Mouse (Mus musculus) midbrain, embryonic 13.5 days (tissue): ENCODE measurements around the gene H2-T3. TPM values are rescaled to one million over a fixed set of nuclear protein-coding genes. Genes with fewer than 3 reads are reported as not detected.
"Not testable (repeated sequence)": the region's sequence is repeated elsewhere in the genome, so short reads cannot be mapped to it uniquely, and the experiment has no call there.

Experiments used
- ATAC-seq: fragments of 200-750 bp; cut with Nextera tagmentation; 2 replicates; pipeline ENCODE4 v1.8.0; 2017; ENCODE audit warnings: mild to moderate bottlenecking, moderate TSS enrichment, moderate library complexity
- H3K27ac ChIP-seq: fragments of 300-500 bp; sonication (generic); 2 replicates; pipeline ENCODE4 v1.5.1; 2015; ENCODE audit warnings: inconsistent platforms, mild to moderate bottlenecking, moderate library complexity
- H3K27me3 ChIP-seq: fragments of 300-500 bp; sonication (generic); 2 replicates; pipeline ENCODE4 v1.6.1; 2015; ENCODE audit warnings: mild to moderate bottlenecking, inconsistent platforms
- H3K36me3 ChIP-seq: fragments of 300-500 bp; sonication (generic); 2 replicates; pipeline ENCODE4 v1.6.1; 2015; ENCODE audit warnings: mild to moderate bottlenecking, inconsistent platforms
- H3K4me1 ChIP-seq: fragments of 300-500 bp; sonication (generic); replicated peaks from 2 replicates; pipeline ENCODE4 v1.6.1; 2015; ENCODE audit warnings: inconsistent platforms
- H3K4me2 ChIP-seq: fragments of 300-500 bp; sonication (generic); replicated peaks from 2 replicates; pipeline ENCODE4 v1.6.1; 2015; ENCODE audit warnings: moderate library complexity, mild to moderate bottlenecking, inconsistent platforms
- H3K4me3 ChIP-seq: fragments of 300-500 bp; sonication (generic); replicated peaks from 2 replicates; pipeline ENCODE4 v1.5.1; 2015; ENCODE audit warnings: mild to moderate bottlenecking, inconsistent platforms
- H3K9ac ChIP-seq: fragments of 300-500 bp; sonication (generic); replicated peaks from 2 replicates; pipeline ENCODE4 v1.6.1; 2015; ENCODE audit warnings: mild to moderate bottlenecking, inconsistent platforms
- H3K9me3 ChIP-seq: fragments of 300-500 bp; sonication (generic); 2 replicates; pipeline ENCODE4 v1.6.1; 2016; ENCODE audit warnings: mild to moderate bottlenecking, inconsistent platforms
- WGBS: fragments of 180-500 bp; shearing (Covaris S2); methylation state at CpG from one replicate; pipeline ENCODE4 v1.1.7; 2015; 5-methylcytosine and 5-hydroxymethylcytosine counted together
- polyA plus RNA-seq: library from polyadenylated mRNA; unstranded; fragments of >200 nt; fragmentation: Nextera tagmentation; extraction: Ambion mirVana; gene quantifications from 2 replicates; pipeline ENCODE4 v1.2.1, GENCODE M21; 2015

The H2-T3 gene
- polyA plus RNA-seq, 1 experiment from 2014 or later, result not detected

DNA sequence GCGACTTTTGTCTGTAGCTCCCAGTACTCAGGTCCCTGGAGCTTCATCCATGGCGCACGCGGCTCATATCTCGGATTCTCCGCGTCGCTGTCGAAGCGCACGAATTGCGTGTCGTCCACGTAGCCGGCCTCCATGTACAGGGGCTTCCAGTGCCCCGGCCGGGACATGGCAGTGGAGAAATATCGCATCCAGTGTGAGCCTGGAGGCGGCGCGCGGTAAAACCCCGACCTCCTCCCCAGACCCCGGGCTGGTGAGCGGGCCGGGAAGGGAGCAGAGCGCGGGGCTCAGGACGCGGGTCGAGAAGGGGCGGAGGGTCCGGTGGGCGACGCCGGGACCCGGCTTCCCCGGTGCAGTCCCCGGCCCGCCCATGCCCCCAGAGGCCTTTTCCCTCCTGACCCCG is 15.8 kb upstream of the H2-T3 start:
- H3K4me3 ChIP-seq, result peak overlapping the region; percentile 33
- no peak overlapping the region; the same call in 1 of the 2 replicates for H3K9ac ChIP-seq
- H3K27me3 ChIP-seq, result peaks cover 65% of the 10 kb centered on the region
- 0 out of 2 replicates have a peak, but pooled peaks have one; percentile 27 for ATAC-seq
- H3K9me3 ChIP-seq, result no peaks in the 10 kb centered on the region
- peak overlapping the region; percentile 53 for H3K4me2 ChIP-seq
- H3K27ac ChIP-seq, result no peak overlapping the region
- H3K4me1 ChIP-seq, result peaks cover 9% of the 10 kb centered on the region
- WGBS, result under 1% methylated on average over 25 of the region's 41 CpGs
- H3K36me3 ChIP-seq, result no peaks in the 10 kb centered on the region

GRCm38 (mm10) chr17:36205456-36205855 is 15.4 kb upstream of the H2-T3 start:
- Histone ChIP-seq H3K4me3 (peak overlapping the region; percentile 33), H3K9me3 (no peaks in the 10 kb centered on the region), H3K27me3 (peaks cover 65% of the 10 kb centered on the region), H3K4me1 (peaks cover 9% of the 10 kb centered on the region), H3K27ac (no peak overlapping the region), H3K4me2 (peak overlapping the region; percentile 53), H3K9ac (no peak overlapping the region), H3K36me3 (no peaks in the 10 kb centered on the region)
- 1% methylated on average over 15 of the region's 15 CpGs for WGBS
- ATAC-seq, result no peak

DNA sequence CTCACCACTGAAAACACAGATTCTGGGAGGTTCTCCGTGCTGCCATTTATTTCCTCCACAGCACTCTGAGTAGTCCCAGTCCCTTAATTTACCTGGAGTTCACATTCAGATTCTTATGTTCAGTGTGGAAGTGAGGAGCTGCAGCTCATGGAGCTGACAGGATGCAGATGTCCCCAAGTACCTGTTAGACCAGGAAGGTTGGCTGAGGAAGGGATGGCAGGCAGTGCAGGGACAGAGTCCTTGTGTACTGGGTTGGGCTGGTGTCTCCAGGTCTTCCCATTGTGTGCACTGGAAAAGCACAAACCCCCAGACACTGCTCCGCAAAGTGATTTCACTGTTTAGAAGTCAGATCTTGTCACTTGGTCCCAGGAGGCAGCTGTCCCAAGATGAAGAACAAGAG is 11.8 kb upstream of the H2-T3 start:
- Histone ChIP-seq H3K36me3 (no peaks in the 10 kb centered on the region), H3K27ac (no peak overlapping the region), H3K4me2 (no peak overlapping the region), H3K9ac (no peak overlapping the region), H3K9me3 (no peaks in the 10 kb centered on the region), H3K4me1 (peaks cover 9% of the 10 kb centered on the region), H3K4me3 (no peak overlapping the region), H3K27me3 (peaks cover 52% of the 10 kb centered on the region)
- ATAC-seq, result no peak
- WGBS, result 80% methylated on average over 2 of the region's 2 CpGs

DNA sequence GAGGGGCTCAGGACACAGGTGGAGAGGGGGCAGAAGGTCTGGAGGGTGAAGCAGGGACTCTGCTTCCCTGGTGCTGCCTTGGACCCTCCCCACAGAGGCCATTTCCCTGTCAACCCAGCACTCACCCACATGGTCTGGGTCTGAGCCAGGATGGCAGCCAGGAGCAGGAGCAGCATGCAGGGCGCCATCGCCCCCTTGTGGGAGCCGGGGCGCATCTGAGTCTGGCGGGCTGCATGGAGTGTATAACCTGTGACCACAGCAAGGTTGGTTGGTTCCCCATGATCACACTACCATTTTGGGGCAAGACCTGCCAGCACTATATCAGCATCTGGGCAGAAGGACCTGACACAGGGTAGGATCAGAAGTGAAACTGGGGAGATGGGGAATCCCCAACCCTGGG is 8.2 kb upstream of the H2-T3 start:
- Histone ChIP-seq H3K9me3 (no peaks in the 10 kb centered on the region), H3K36me3 (no peaks in the 10 kb centered on the region), H3K9ac (no peak overlapping the region), H3K27ac (no peak overlapping the region), H3K4me2 (no peak overlapping the region), H3K4me1 (no peaks in the 10 kb centered on the region), H3K4me3 (no peak overlapping the region), H3K27me3 (peaks cover 23% of the 10 kb centered on the region)
- 7% methylated on average over 5 of the region's 5 CpGs for WGBS
- no peak for ATAC-seq

GRCm38 (mm10) chr17:36194471-36194870 is 4.4 kb upstream of the H2-T3 start:
- Histone ChIP-seq H3K27me3 (peaks cover 31% of the 10 kb centered on the region; the same call in 1 of the 2 replicates), H3K9me3 (no peaks in the 10 kb centered on the region), H3K4me3 (no peak overlapping the region), H3K4me2 (no peak overlapping the region), H3K4me1 (no peaks in the 10 kb centered on the region), H3K9ac (no peak overlapping the region), H3K36me3 (no peaks in the 10 kb centered on the region), H3K27ac (no peak overlapping the region)
- ATAC-seq, result no peak
- WGBS, result 89% methylated on average over 6 of the region's 6 CpGs

DNA sequence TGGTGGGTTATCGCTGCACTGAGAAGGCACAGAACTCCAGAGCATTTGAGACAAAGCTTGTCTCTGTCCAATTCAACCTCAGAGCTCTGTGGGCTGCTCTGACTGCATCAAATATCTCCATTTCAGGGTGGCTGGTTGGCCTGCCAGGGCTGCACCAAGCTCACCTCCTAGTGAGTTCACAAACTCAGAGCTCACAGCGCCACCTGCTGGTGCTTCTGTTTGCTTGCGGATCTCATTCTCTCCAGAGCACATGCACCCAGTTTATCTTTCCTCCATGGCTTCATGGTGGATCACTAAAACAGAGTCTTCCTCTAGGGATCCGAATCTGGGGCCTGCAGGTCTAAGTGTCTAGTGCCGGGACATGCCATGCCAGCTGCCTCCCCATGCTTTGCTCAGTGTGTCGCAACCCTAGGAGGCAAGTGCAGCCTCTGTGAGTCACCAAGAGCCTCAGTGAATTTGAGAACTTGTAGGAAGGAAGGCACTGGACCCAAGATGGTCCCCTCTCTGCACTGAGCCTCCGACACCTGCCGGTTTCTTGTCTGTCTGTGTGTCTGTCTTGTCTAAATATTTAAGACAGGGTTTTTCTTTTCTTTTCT is 3.6 kb upstream of the H2-T3 start:
- ATAC-seq, result peak; percentile 50
- Histone ChIP-seq H3K4me3 (no peak overlapping the region), H3K9me3 (no peaks in the 10 kb centered on the region), H3K27ac (no peak overlapping the region), H3K27me3 (peaks cover 34% of the 10 kb centered on the region; the same call in 1 of the 2 replicates), H3K4me1 (no peaks in the 10 kb centered on the region), H3K36me3 (no peaks in the 10 kb centered on the region), H3K9ac (no peak overlapping the region), H3K4me2 (no peak overlapping the region)
- 38% methylated on average over 8 of the region's 8 CpGs for WGBS

GRCm38 (mm10) chr17:36192371-36192770 is 2.3 kb upstream of the H2-T3 start:
- H3K36me3 ChIP-seq, result no peaks in the 10 kb centered on the region
- no peak overlapping the region for H3K4me2 ChIP-seq
- H3K4me3 ChIP-seq, result no peak overlapping the region
- no peak overlapping the region for H3K27ac ChIP-seq
- no peak overlapping the region for H3K9ac ChIP-seq
- no peaks in the 10 kb centered on the region for H3K4me1 ChIP-seq
- no peak for ATAC-seq
- WGBS, result 79% methylated on average over 2 of the region's 2 CpGs
- H3K9me3 ChIP-seq, result no peaks in the 10 kb centered on the region
- H3K27me3 ChIP-seq, result peaks cover 26% of the 10 kb centered on the region; the same call in 1 of the 2 replicates

- Histone ChIP-seq H3K27ac (no peak overlapping the region), H3K27me3 (peaks cover 28% of the 10 kb centered on the region), H3K4me3 (no peak overlapping the region), H3K4me2 (no peak overlapping the region), H3K4me1 (no peaks in the 10 kb centered on the region), H3K36me3 (no peaks in the 10 kb centered on the region), H3K9ac (no peak overlapping the region), H3K9me3 (no peaks in the 10 kb centered on the region)
- WGBS, result 44% methylated on average over 18 of the region's 18 CpGs
- ATAC-seq, result no peak
These were observed 457 bp downstream of the H2-T3 start for GRCm38 (mm10) chr17:36189491-36190168.

GRCm38 (mm10) chr17:36187540-36187939 is 2.5 kb downstream of the H2-T3 start:
- H3K9ac ChIP-seq, result no peak overlapping the region
- H3K36me3 ChIP-seq, result no peaks in the 10 kb centered on the region
- 64% methylated on average over 3 of the region's 3 CpGs for WGBS
- no peak overlapping the region for H3K4me3 ChIP-seq
- H3K9me3 ChIP-seq, result no peaks in the 10 kb centered on the region
- H3K4me1 ChIP-seq, result no peaks in the 10 kb centered on the region
- ATAC-seq, result no peak
- no peak overlapping the region for H3K27ac ChIP-seq
- no peak overlapping the region for H3K4me2 ChIP-seq
- H3K27me3 ChIP-seq, result peaks cover 29% of the 10 kb centered on the region

GRCm38 (mm10) chr17:36182212-36182611 is 7.9 kb downstream of the H2-T3 start:
- H3K4me2 ChIP-seq, result no peak overlapping the region
- H3K27me3 ChIP-seq, result peaks cover 41% of the 10 kb centered on the region
- H3K36me3 ChIP-seq, result no peaks in the 10 kb centered on the region
- WGBS, result 72% methylated on average over 12 of the region's 12 CpGs
- H3K9ac ChIP-seq, result no peak overlapping the region
- H3K4me1 ChIP-seq, result peaks cover 6% of the 10 kb centered on the region
- H3K4me3 ChIP-seq, result no peak overlapping the region
- H3K9me3 ChIP-seq, result no peaks in the 10 kb centered on the region
- no peak overlapping the region for H3K27ac ChIP-seq
- no peak for ATAC-seq

GRCm38 (mm10) chr17:36179446-36179845 is 10.6 kb downstream of the H2-T3 start:
- H3K4me1 ChIP-seq, H3K27ac ChIP-seq, H3K9me3 ChIP-seq, H3K9ac ChIP-seq, ATAC-seq, H3K36me3 ChIP-seq: not testable (repeated sequence)
- H3K27me3 ChIP-seq, result peaks cover 39% of the 10 kb centered on the region
- H3K4me2 ChIP-seq, result peak overlapping the region; percentile 62
- 9% methylated on average over 10 of the region's 10 CpGs for whole genome bisulfite sequencing
- H3K4me3 ChIP-seq, result peak overlapping the region; percentile 37

GRCm38 (mm10) chr17:36178938-36179337 is 11.1 kb downstream of the H2-T3 start:
- H3K4me2 ChIP-seq, result peak overlapping the region; percentile 62
- H3K27me3 ChIP-seq, result peaks cover 43% of the 10 kb centered on the region
- 0 out of 2 replicates have a peak, but pooled peaks have one; percentile 37 for ATAC-seq
- H3K4me1 ChIP-seq, H3K27ac ChIP-seq, H3K9me3 ChIP-seq, H3K36me3 ChIP-seq: not testable (repeated sequence)
- H3K4me3 ChIP-seq, result peak overlapping the region; percentile 37
- H3K9ac ChIP-seq, result peak overlapping the region; percentile 41; the same call in 1 of the 2 replicates
- WGBS, result under 1% methylated on average over 40 of the region's 40 CpGs
